Mouse (Mus musculus): ENCODE measurements around the gene Gpr135. TPM values are rescaled to one million over a fixed set of nuclear protein-coding genes. Genes with fewer than 3 reads are reported as not detected.

Gene Gpr135
- polyA plus RNA-seq, 2 experiments, result 0.13 to 0.49 TPM

DNA sequence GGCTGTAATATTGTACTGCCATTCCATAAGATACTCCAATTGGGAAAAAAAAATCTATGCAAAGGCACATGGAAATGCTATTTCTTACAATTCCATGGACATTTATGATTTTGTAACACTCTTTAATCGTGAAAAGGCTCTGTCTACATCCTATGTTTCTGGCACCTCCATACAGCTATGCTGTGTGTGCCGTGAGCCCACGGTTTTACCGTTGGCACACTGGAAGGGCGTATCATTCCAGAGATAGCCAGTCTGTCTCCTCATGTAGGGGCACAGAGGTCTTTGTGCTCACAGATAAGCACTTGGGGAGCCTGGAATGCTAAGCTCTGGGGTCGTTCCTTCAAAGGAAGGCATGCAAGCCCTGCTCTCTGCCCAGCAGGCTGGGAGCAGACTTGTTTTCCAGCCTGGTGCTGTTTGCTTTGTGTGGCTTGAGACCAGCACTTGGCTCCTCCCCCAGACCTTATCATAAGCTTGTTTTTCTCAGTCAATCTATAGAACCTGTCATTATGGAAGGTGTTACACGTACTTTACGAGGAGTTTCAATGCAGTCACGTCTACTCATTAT lies 34.7 kb downstream of the Gpr135 start:
- DNase-seq (ENCODE audit: low read depth in 3 of 3, low spot score in 3 of 3) (no peak), ATAC-seq (ENCODE audit: insufficient read depth) (no peak)
- Histone ChIP-seq H3K4me1 (replicated peaks; ENCODE audit: control insufficient read depth in 2 of 2, insufficient read depth in 2 of 2, low read length in 1 of 2) (peaks cover 0 to 7% of the 10 kb centered on the region in 2 experiments; a peak in 2 of 4 replicates), H3K27ac (no peak overlapping the region), H3K27me3 (ENCODE audit: control insufficient read depth, insufficient read depth, low read length) (no peaks in the 10 kb centered on the region), H3K4me3 (ENCODE audit: insufficient read depth in 1 of 2, low read depth in 2 of 2, low read length in 2 of 2) (no peak overlapping the region), H3K4me2 (ENCODE audit: low read depth) (no peak overlapping the region), H3K36me3 (replicated peaks; ENCODE audit: control insufficient read depth, insufficient read depth, low read depth) (no peaks in the 10 kb centered on the region), H3K9me3 (ENCODE audit: control insufficient read depth, low read length) (no peaks in the 10 kb centered on the region), H3K9ac (replicated peaks) (no peak overlapping the region)
- TF ChIP-seq CTCF (IDR thresholded peaks at IDR 0.05; ENCODE audit: low read depth), result no peak
- no peak for TF ChIP-seq EP300 (IDR thresholded peaks at IDR 0.05; ENCODE audit: low read depth)
- 44% methylated on average over 9 of the region's 9 CpGs for WGBS (ENCODE audit: insufficient replicate concordance)

DNA sequence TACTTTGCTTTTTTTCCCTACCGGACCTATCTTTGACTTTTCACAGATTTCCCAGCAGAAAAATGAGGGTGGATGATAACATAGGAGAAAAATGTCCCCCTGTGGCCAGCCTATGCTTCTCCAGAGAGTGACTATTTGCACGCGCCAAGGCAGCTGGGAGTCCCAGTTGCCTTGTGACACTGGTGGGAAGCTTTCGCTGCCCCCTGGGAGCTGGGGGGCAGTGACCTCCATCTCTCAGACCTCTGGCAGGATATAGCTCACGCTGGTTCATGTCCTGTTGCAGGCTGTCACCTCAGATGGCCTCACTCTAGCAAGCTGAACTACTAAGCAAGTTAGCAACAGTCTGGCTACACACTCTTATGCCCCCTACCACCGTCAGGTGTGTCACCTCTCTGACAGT lies 39.1 kb downstream of the Gpr135 start:
- no peak for TF ChIP-seq CTCF (IDR thresholded peaks at IDR 0.05; ENCODE audit: low read depth)
- TF ChIP-seq EP300 (IDR thresholded peaks at IDR 0.05; ENCODE audit: low read depth), result no peak
- Histone ChIP-seq H3K36me3 (replicated peaks; ENCODE audit: control insufficient read depth, insufficient read depth, low read depth) (no peaks in the 10 kb centered on the region), H3K9ac (replicated peaks) (no peak overlapping the region), H3K9me3 (ENCODE audit: control insufficient read depth, low read length) (no peaks in the 10 kb centered on the region), H3K27ac (no peak overlapping the region), H3K27me3 (ENCODE audit: control insufficient read depth, insufficient read depth, low read length) (no peaks in the 10 kb centered on the region), H3K4me1 (replicated peaks; ENCODE audit: control insufficient read depth in 2 of 2, insufficient read depth in 2 of 2, low read length in 1 of 2) (peaks cover 0 to 7% of the 10 kb centered on the region in 2 experiments; a peak in 2 of 4 replicates), H3K4me2 (ENCODE audit: low read depth) (no peak overlapping the region), H3K4me3 (ENCODE audit: insufficient read depth in 1 of 2, low read depth in 2 of 2, low read length in 2 of 2) (no peak overlapping the region)
- DNase-seq (ENCODE audit: low read depth in 3 of 3, low spot score in 3 of 3) (no peak), ATAC-seq (ENCODE audit: insufficient read depth) (no peak)
- WGBS (ENCODE audit: insufficient replicate concordance), result 67% methylated on average over 6 of the region's 6 CpGs

DNA sequence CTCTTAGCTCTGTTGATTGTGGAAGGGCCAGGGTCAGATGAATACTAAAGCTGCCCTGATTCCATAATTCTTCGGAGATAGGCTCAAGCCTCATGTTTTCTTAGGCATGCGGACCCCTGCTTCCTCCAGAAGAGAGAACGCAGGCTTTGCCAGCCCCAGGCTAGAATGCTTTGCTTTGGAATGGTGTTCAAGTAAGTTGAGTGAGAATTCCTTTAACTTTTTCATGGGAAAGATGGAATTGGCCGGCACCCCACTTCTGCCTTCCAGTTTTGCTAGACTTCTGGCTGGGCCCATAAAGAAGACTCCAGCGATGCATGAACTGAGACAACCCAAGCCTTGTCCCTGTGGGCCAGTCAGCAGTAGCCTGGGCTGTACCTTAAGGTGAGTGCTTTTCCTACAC lies 39.8 kb downstream of the Gpr135 start:
- ATAC-seq (ENCODE audit: insufficient read depth), result no peak
- Histone ChIP-seq H3K36me3 (replicated peaks; ENCODE audit: control insufficient read depth, insufficient read depth, low read depth) (no peaks in the 10 kb centered on the region), H3K4me2 (ENCODE audit: low read depth) (no peak overlapping the region), H3K27me3 (ENCODE audit: control insufficient read depth, insufficient read depth, low read length) (no peaks in the 10 kb centered on the region), H3K9ac (replicated peaks) (no peak overlapping the region), H3K9me3 (ENCODE audit: control insufficient read depth, low read length) (no peaks in the 10 kb centered on the region), H3K4me1 (replicated peaks; ENCODE audit: control insufficient read depth in 2 of 2, insufficient read depth in 2 of 2, low read length in 1 of 2) (peaks cover 0 to 1% of the 10 kb centered on the region in 2 experiments; a peak in 2 of 4 replicates), H3K27ac (no peak overlapping the region), H3K4me3 (ENCODE audit: insufficient read depth in 1 of 2, low read depth in 2 of 2, low read length in 2 of 2) (no peak overlapping the region)
- TF ChIP-seq CTCF (IDR thresholded peaks at IDR 0.05; ENCODE audit: low read depth) (no peak), EP300 (IDR thresholded peaks at IDR 0.05; ENCODE audit: low read depth) (no peak)
- no peak for DNase-seq (ENCODE audit: low read depth in 3 of 3, low spot score in 3 of 3)
- WGBS (ENCODE audit: insufficient replicate concordance), result 74% methylated on average over 5 of the region's 5 CpGs

DNA sequence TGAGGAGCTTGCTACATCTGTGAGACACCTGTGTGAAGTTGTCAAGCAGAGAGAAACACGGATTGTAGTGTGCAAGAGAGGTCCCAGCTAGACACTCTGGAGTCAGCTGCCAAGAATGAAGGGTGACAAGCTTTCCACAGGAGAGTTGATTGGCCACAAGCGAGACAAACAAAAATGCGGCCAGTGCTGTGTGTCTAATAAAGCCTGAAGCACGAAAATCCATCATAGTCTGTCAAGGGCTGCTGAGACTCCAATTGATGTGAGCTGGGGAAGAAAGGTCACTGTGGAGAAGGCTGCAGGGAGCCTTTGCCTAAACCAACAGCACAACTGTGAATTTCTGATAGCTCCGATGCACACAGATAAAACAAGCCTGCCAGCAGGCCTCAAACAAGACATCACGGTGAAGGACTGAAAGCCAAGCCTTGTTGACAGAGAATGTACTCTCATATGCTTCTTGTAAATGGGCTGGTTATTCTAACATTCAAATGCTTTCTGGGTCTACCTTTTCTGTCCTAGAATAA lies 45.6 kb downstream of the Gpr135 start:
- H3K4me3 ChIP-seq (ENCODE audit: insufficient read depth in 1 of 2, low read depth in 2 of 2, low read length in 2 of 2), result no peak overlapping the region
- TF ChIP-seq CTCF (IDR thresholded peaks at IDR 0.05; ENCODE audit: low read depth) (no peak), EP300 (IDR thresholded peaks at IDR 0.05; ENCODE audit: low read depth) (no peak)
- no peaks in the 10 kb centered on the region for H3K36me3 ChIP-seq (replicated peaks; ENCODE audit: control insufficient read depth, insufficient read depth, low read depth)
- no peak for DNase-seq (ENCODE audit: low read depth in 3 of 3, low spot score in 3 of 3)
- no peak overlapping the region for H3K4me2 ChIP-seq (ENCODE audit: low read depth)
- WGBS (ENCODE audit: insufficient replicate concordance), result 52% methylated on average over 6 of the region's 6 CpGs
- no peak for ATAC-seq (ENCODE audit: insufficient read depth)
- no peak overlapping the region for H3K27ac ChIP-seq
- no peak overlapping the region for H3K9ac ChIP-seq (replicated peaks)
- no peaks in the 10 kb centered on the region for H3K27me3 ChIP-seq (ENCODE audit: control insufficient read depth, insufficient read depth, low read length)
- H3K4me1 ChIP-seq (replicated peaks; ENCODE audit: control insufficient read depth in 2 of 2, insufficient read depth in 2 of 2, low read length in 1 of 2), result peaks cover 0 to 3% of the 10 kb centered on the region in 2 experiments; a peak in 1 of 4 replicates
- no peaks in the 10 kb centered on the region; the same call in 1 of the 2 replicates for H3K9me3 ChIP-seq (ENCODE audit: control insufficient read depth, low read length)

DNA sequence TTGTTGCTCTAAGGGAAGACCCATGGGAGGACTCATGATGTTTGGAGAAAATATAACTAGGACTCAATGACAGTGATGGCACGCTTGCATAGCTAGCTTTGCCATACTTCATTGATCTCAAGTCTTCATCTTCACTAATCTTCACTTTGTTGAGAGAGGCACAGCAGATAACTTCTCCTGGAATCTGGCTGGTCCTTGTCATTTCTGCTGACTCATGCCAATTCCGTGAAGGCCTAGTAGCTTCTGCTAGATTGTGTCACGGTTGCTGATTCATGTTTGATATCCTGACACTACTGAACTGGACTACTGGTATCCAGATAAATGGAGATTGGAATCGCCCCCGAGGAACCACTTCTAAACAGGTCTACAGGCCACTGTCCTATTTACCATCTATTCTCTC lies 47.4 kb downstream of the Gpr135 start:
- TF ChIP-seq EP300 (IDR thresholded peaks at IDR 0.05; ENCODE audit: low read depth) (no peak), CTCF (IDR thresholded peaks at IDR 0.05; ENCODE audit: low read depth) (no peak)

More for the DNA sequence above, 47.4 kb downstream of the Gpr135 start:
- no peak overlapping the region for H3K27ac ChIP-seq
- no peaks in the 10 kb centered on the region; the same call in 1 of the 2 replicates for H3K9me3 ChIP-seq (ENCODE audit: control insufficient read depth, low read length)
- peaks cover 0 to 3% of the 10 kb centered on the region in 2 experiments; a peak in 1 of 4 replicates for H3K4me1 ChIP-seq (replicated peaks; ENCODE audit: control insufficient read depth in 2 of 2, insufficient read depth in 2 of 2, low read length in 1 of 2)
- H3K4me2 ChIP-seq (ENCODE audit: low read depth), result no peak overlapping the region
- WGBS (ENCODE audit: insufficient replicate concordance), result 71% methylated on average over 5 of the region's 5 CpGs
- H3K36me3 ChIP-seq (replicated peaks; ENCODE audit: control insufficient read depth, insufficient read depth, low read depth), result no peaks in the 10 kb centered on the region
- no peaks in the 10 kb centered on the region for H3K27me3 ChIP-seq (ENCODE audit: control insufficient read depth, insufficient read depth, low read length)
- no peak overlapping the region for H3K4me3 ChIP-seq (ENCODE audit: insufficient read depth in 1 of 2, low read depth in 2 of 2, low read length in 2 of 2)
- no peak for DNase-seq (ENCODE audit: low read depth in 3 of 3, low spot score in 3 of 3)
- no peak for ATAC-seq (ENCODE audit: insufficient read depth)
- no peak overlapping the region for H3K9ac ChIP-seq (replicated peaks)
